Mouse (Mus musculus): ENCODE measurements at regions not wholly inside any gene's neighbourhood (a gene's known extent, or its start where the extent isn't known, plus 50 kb on each side); places are given as distances from the start of the nearest gene placed in this dataset.
A peak's percentile ranks its signal among the peaks of the same experiment; 100 is the strongest.

DNA sequence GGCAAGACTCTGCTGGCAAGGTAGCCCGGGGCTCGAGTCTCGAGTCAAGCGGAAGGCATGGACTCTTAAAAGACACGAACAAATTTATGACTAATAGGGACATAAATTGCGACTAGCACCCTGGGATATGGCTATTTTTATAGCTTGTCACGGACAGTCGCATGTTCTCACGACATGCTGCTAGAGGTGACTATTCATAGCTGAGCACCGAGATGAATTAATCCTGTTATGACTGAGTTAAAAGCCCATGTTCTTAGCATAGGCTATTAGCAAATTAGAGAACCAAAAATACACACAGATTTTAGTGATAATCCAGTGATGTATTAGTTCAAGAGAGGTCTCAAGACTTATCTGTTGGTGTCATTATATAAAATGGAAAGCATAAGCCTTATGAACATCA lies 539.2 kb downstream of the Gm19410 start:
- DNase-seq (ENCODE audit: low spot score): no peak

DNA sequence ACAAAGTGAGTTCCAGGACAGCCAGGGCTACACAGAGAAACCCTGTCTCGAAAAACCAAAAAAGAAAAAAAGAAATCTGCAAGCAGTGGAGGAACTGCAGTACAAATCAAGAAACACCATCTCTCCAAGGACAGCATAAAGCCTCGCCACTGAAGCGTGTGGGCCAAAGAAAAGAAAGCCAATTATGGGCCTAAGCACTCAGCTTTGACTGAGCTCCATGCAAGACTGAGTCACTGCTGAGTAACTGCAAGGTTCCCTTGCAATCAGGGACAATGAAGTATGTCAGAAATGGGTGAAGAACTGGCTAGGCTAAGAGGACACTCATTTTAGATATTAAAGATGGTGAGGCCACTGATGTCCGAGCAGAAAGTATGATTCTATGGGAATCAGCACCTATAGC lies 540.7 kb downstream of the Gm19410 start:
- DNase-seq (ENCODE audit: low spot score): no peak

DNA sequence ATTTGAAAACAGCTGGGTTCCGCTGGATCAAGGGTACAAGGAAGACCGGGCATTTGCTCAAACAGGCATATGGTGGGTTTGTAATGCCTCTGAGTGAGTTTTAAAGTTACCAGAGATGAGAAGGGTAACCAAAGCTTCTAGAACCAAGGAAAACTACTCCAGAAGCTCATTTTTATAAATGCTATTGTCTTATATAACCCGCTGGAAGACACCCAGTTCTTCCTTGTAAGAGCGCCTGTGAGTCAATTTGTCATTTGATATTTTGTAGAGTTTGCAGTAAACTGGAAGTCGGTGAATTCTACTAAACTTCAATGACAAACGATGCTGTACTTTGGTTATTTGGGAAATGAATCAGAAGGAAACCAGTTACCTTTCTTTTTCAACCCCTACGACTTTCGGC lies 541.9 kb downstream of the Gm19410 start:
- DNase-seq (ENCODE audit: low spot score): no peak

DNA sequence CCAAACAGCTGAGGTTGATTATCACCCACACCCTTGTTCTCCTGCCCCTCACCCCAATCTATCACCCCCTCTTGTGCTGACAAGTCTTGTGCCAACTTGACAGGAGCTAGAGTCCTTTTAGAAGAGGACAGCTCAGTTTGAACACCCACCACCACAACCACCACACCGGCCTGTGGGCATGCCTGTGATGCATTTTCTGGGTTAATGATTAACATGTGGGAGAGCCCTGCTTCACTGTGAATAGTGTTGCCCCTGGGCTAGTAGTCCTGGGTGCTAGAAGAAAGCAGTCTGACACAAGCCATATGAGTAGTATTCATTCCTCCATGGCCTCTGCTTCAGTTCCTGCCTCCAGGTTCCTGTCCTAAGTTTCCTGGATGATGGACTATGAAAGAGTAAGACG lies 542.5 kb downstream of the Gm19410 start:
- DNase-seq (ENCODE audit: low spot score): no peak

- DNase-seq (ENCODE audit: low spot score): no peak
These were observed 543.7 kb downstream of the Gm19410 start for GRCm38 (mm10) chr8:36309326-36309725.

GRCm38 (mm10) chr8:36309952-36310351 lies 544.4 kb downstream of the Gm19410 start:
- no peak for DNase-seq (ENCODE audit: low spot score)

GRCm38 (mm10) chr8:36311734-36312133 lies 546.1 kb downstream of the Gm19410 start:
- no peak for DNase-seq (ENCODE audit: low spot score)

DNA sequence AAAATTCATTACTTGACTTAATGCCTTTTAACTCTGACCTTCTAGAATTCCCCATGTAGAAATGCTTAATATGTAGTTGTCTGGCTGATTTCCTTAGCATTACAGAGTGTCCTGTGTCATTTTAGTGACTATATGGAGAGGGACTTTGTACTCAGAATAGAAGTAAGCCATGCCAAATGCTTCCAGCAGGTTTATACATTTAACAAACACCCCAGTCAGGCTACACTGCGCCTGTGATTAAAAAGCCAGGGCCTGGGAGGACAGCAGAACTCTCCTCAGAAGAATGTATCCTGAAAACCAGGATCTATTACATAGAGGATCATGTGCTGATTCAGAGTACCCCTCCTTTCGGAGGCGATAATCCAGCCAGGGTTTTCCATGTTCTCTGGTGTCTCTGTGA lies 547.4 kb downstream of the Gm19410 start:
- DNase-seq (ENCODE audit: low spot score): no peak

GRCm38 (mm10) chr8:36318396-36318795 lies 552.8 kb downstream of the Gm19410 start:
- DNase-seq (ENCODE audit: low spot score): no peak

DNA sequence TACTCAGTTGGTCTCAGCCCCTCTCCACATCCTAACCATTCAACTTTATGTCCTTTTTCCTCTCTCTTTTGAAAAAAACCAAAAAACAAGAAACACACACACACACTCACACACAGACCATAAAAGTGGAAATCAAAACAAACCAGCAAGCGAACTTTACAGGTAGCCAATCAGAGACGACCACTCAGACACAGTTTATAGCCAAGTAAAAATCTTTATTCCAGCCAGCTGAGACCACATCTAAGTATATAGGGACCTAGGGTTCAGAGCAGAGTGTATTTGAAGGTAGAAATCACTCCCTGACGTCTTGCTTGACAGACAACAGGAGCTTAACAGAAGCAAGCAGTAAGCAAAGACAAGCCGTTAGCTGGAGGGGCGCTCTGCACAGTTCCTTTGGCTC lies 553.3 kb downstream of the Gm19410 start:
- DNase-seq (ENCODE audit: low spot score): no peak

DNA sequence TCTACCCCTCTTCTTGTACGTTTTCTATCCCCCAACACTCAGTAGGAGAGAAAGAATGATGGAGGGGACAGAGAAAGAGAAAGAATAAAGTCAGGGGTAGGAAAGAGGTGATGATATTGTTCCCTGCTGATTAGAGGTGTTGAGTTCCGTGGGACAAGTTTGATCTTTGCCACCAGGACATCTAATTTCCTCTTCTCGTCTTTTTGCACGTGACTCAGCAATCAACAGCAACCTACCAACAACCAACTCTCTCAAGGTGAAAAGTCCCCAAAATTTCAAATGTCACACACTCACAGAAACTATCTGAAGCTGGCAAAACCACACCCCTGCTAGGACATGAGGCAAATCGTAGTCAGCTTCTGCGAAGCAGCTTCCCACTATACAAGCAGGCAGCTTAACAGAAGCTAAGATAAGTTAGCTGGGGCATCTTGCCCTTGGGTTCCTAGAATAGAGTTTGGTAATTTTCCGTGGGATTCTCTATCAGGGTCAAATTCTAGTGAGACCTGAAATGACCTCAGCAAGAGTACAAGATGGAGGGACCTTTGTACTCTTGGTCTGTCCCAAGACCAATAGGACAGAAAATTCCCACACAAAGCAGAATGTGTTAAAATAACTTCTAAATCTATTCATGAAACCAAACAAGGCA lies 553.8 kb downstream of the Gm19410 start:
- no peak for DNase-seq (ENCODE audit: low spot score)

- DNase-seq (ENCODE audit: low spot score): no peak
These were observed 556.5 kb downstream of the Gm19410 start for GRCm38 (mm10) chr8:36322125-36322524.

DNA sequence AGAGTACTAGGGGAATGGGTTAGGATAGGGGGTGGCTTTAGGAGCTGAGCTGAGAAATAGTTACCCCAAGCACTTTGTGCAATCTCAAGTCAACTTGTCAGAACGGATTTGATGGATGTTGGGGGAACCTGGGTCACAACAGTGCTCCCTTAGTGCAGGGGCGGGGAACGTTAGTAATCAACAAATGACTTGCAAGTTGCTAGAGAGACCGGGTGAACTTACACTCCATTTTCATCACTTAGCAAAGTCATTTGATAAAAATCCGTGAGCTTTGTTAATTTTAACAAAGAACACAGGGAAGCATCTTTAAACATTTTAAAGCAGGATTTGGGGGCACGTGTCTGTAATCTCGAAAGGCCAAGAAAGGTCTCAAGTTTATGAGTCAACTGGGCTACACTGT lies 557.0 kb downstream of the Gm19410 start:
- DNase-seq (ENCODE audit: low spot score): no peak

- DNase-seq (ENCODE audit: low spot score): no peak
These were observed 573.0 kb downstream of the Gm19410 start for GRCm38 (mm10) chr8:36338628-36339027.

DNA sequence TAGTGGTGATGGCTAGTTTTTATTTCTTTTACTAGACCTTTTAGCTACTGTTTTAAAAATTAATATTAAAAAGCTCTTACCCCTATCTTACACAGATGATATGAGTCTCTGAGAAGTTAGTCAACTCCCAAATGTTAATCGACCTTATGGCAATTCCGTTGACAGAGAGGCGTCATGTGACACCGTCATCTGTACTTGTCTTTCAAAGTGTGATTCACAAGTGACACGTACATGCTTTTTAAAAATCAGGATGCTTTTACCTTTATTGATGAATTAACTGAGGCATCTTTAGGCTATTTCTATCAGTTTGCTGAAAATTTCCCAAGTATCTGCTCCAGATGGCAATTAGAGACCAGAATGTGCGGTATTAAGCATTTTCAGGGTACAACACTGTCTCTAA lies 573.9 kb downstream of the Gm19410 start:
- no peak for DNase-seq (ENCODE audit: low spot score)

GRCm38 (mm10) chr8:36340454-36340853 lies 574.9 kb downstream of the Gm19410 start:
- no peak for DNase-seq (ENCODE audit: low spot score)

DNA sequence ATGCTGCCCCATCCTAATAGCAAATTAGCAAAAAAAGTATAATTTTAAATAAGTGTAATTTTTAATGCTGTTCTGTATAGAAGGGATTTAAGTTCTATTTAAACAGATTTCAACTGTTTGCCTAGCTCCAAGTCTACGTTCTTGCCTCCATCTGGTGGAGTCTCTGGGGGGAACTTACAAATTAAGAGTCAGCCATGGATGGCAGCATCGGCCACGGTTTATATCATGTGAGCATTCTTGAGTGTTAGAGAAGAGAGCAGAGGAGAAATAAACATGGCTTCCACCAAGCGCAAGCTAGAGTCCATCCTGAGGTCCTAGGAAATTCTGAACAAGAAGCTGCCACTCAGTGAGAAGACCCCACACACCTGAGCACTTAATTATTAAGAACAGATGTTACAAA lies 576.4 kb downstream of the Gm19410 start:
- no peak for DNase-seq (ENCODE audit: low spot score)

DNA sequence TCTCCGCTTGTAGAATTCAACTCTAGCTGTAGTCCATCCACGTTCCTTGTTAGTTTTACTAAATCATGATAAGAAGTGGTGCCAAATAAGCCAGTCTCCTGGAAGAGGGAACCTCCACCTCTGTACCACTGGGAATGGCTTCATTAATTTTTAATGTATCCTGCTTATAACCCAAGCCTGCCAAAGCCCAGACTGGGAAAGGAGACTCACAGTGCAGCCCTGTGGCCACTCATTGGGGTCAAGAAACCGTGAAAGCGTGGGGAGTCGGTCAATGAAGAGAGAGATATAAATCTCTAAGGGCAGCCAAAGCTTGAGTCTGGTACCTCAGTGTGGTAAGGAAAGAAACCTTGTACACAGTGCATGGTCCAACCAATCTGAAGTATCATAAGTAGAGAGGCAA lies 577.1 kb downstream of the Gm19410 start:
- DNase-seq (ENCODE audit: low spot score): no peak

- DNase-seq (ENCODE audit: low spot score): peak; percentile 85
These were observed 581.2 kb downstream of the Gm19410 start for GRCm38 (mm10) chr8:36346682-36347324.

GRCm38 (mm10) chr8:36348067-36348466 lies 582.5 kb downstream of the Gm19410 start:
- no peak for DNase-seq (ENCODE audit: low spot score)

- DNase-seq (ENCODE audit: low spot score): no peak
These were observed 589.3 kb downstream of the Gm19410 start for GRCm38 (mm10) chr8:36354926-36355325.

DNA sequence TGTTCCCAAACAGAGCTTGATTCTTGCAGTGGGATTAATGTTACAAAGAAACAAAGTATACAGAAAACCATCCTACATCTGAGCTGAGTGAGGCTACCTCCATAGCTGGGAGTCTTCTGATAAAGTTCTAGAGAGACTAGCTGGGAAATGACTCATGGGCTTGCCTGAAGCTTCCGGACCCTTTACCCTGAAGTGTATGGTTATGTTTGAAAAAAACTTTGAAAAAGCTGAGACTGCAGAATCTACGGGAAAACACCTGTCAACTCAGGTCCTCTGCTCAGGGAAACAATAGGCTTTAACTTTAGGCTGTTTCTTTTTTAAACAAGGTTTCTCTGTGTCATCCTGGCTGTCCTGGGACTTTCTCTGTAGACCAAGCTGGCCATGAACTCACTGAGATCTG lies 593.4 kb downstream of the Gm19410 start:
- DNase-seq (ENCODE audit: low spot score): no peak

GRCm38 (mm10) chr8:36361255-36361654 lies 595.7 kb downstream of the Gm19410 start:
- peak; percentile 81 for DNase-seq (ENCODE audit: low spot score)

DNA sequence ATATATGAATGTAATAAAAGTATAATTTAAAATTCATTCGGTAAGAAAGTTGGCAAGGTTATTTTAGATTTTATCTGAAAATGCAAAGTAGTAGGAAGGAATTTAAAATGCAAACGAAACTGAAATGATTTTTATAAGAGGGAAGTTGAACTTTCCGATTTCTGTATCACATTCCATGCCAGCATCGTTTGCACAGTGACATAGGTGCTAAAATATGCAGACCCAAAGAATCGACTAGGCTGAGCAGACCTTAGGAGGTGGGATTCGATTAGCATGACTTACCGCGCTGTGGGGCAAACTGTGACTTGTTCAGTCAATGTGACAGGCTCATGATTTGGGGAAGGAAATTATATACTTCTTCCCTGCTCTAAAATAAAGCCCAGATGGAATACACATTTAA lies 596.2 kb downstream of the Gm19410 start:
- DNase-seq (ENCODE audit: low spot score): no peak
